Mouse (Mus musculus) myocyte (in vitro differentiated cells): ENCODE data around the gene Pate2. TPM values are rescaled to one million over a fixed set of nuclear protein-coding genes. Genes with fewer than 3 reads are reported as not detected.
A peak's percentile ranks its signal among the peaks of the same experiment; 100 is the strongest.

ENCODE experiments used
- H3K27me3 ChIP-seq: one replicate; pipeline ENCODE4 v1.6.1; 2011; ENCODE audit not compliant: control insufficient read depth, insufficient read depth, insufficient read length
- H3K36me3 ChIP-seq: one replicate; pipeline ENCODE4 v1.6.1; 2011; ENCODE audit not compliant: control insufficient read depth, insufficient read depth
- H3K4me2 ChIP-seq: one replicate; pipeline ENCODE4 v1.6.1; 2011; ENCODE audit warnings: low read depth, control low read depth
- H3K4me3 ChIP-seq: one replicate; pipeline ENCODE4 v1.5.1; 2011; ENCODE audit warnings: mild to moderate bottlenecking, control low read depth, moderate library complexity
- H3K79me2 ChIP-seq: one replicate; pipeline ENCODE4 v1.6.1; 2011; ENCODE audit not compliant: control insufficient read depth, insufficient read depth
- H3ac ChIP-seq: one replicate; pipeline ENCODE4 v1.6.1; 2011; ENCODE audit not compliant: control insufficient read depth, insufficient read length
- CEBPB ChIP-seq: IDR thresholded peaks from 2 replicates; pipeline ENCODE4 v1.6.1; 2011; ENCODE audit warnings: mild to moderate bottlenecking, moderate library complexity; ENCODE audit not compliant: poor library complexity, insufficient read depth, severe bottlenecking
- E2F4 ChIP-seq: IDR thresholded peaks from one replicate; pipeline ENCODE4 v1.6.1; 2011; ENCODE audit warnings: mild to moderate bottlenecking, control low read depth, moderate library complexity; ENCODE audit not compliant: insufficient read depth
- MAX ChIP-seq: IDR thresholded peaks from one replicate; pipeline ENCODE4 v1.6.1; 2011; ENCODE audit warnings: low read depth, mild to moderate bottlenecking, control low read depth
- MYOD1 ChIP-seq, 3 experiments: IDR thresholded peaks; one replicate each; pipeline ENCODE4 v1.6.1; 2011; ENCODE audit warnings: control low read depth in 2 of 3, low read depth in 2 of 3, mild to moderate bottlenecking in 2 of 3, moderate library complexity in 1 of 3; ENCODE audit not compliant: insufficient read length in 2 of 3, control insufficient read depth in 1 of 3
- MYOG ChIP-seq, 3 experiments: IDR thresholded peaks; one replicate each; pipeline ENCODE4 v1.6.1; 2011; ENCODE audit warnings: control low read depth in 2 of 3, low read depth in 2 of 3, mild to moderate bottlenecking in 2 of 3; ENCODE audit not compliant: insufficient read length in 2 of 3, control insufficient read depth in 1 of 3, insufficient read depth in 1 of 3
- POLR2A ChIP-seq: IDR thresholded peaks from one replicate; pipeline ENCODE4 v1.6.1; 2011; ENCODE audit warnings: low read depth, mild to moderate bottlenecking, control low read depth, moderate library complexity; ENCODE audit not compliant: insufficient read length
- POLR2AphosphoS2 ChIP-seq: IDR thresholded peaks from one replicate; pipeline ENCODE4 v1.6.1; 2011; ENCODE audit warnings: low read depth, control low read depth; ENCODE audit not compliant: insufficient read length
- REST ChIP-seq: IDR thresholded peaks from one replicate; pipeline ENCODE4 v1.6.1; 2011; ENCODE audit warnings: mild to moderate bottlenecking, control low read depth, moderate library complexity; ENCODE audit not compliant: insufficient read depth, insufficient read length
- SRF ChIP-seq: IDR thresholded peaks from one replicate; pipeline ENCODE4 v1.6.1; 2011; ENCODE audit warnings: low read depth; ENCODE audit not compliant: control insufficient read depth, insufficient read length
- TCF12 ChIP-seq: IDR thresholded peaks from one replicate; pipeline ENCODE4 v1.6.1; 2011; ENCODE audit warnings: mild to moderate bottlenecking, control low read depth; ENCODE audit not compliant: poor library complexity, insufficient read depth, severe bottlenecking
- TCF3 ChIP-seq: IDR thresholded peaks from one replicate; pipeline ENCODE4 v1.6.1; 2011; ENCODE audit warnings: low read depth, control low read depth; ENCODE audit not compliant: insufficient read length
- USF1 ChIP-seq: IDR thresholded peaks from one replicate; pipeline ENCODE4 v1.6.1; 2011; ENCODE audit warnings: low read depth, mild to moderate bottlenecking, control low read depth, moderate library complexity
- polyA plus RNA-seq: library from polyadenylated mRNA; unstranded; fragments of >200 nt; fragmentation: generic; extraction: Trizol; gene quantifications from one replicate; pipeline ENCODE4 v1.2.1, GENCODE M21; 2012; ENCODE audit warnings: missing spikeins

The Pate2 gene
- polyA plus RNA-seq, result 0.24 TPM

- Histone ChIP-seq H3K27me3 (no peaks in the 10 kb centered on the region), H3K36me3 (peaks cover 30% of the 10 kb centered on the region), H3K4me2 (peak within 1 kb of the TSS; percentile 84), H3K79me2 (peaks cover 43% of the 10 kb centered on the region), H3K4me3 (peak within 1 kb of the TSS; percentile 88), H3ac (peak within 1 kb of the TSS; percentile 59)
- TF ChIP-seq REST, result peak; percentile 32
- TF ChIP-seq MAX, result no peak
- no peak for TF ChIP-seq TCF3
- TF ChIP-seq MYOG (IDR thresholded peaks at IDR 0.05; ENCODE audit: control insufficient read depth in 1 of 3, insufficient read depth in 1 of 3, insufficient read length in 2 of 3, low read depth in 2 of 3), result peak in 1 of 3 experiments; percentile 22
- TF ChIP-seq MYOD1 (IDR thresholded peaks at IDR 0.05; ENCODE audit: control insufficient read depth in 1 of 3, insufficient read length in 2 of 3, low read depth in 2 of 3), result peak in 1 of 3 experiments; percentile 29
- TF ChIP-seq POLR2AphosphoS2, result peak; percentile 96
- no peak for TF ChIP-seq USF1
- TF ChIP-seq CEBPB, result 0 out of 2 replicates have a peak, but pooled peaks have one; percentile 20
- peak; percentile 61 for TF ChIP-seq SRF
- no peak for TF ChIP-seq TCF12
- peak; percentile 12 for TF ChIP-seq E2F4
- TF ChIP-seq POLR2A, result peak; percentile 88
These were observed at the start of gene Pate2, which contains the start of gene Hyls1 for GRCm38 (mm10) chr9:35569571-35570534. TSS of gene Pate2 (plus strand) at chr9:35570284. TSS of gene Hyls1 (minus strand) at chr9:35570398.

GRCm38 (mm10) chr9:35520631-35521348, 49.3 kb upstream of the Pate2 start:
- Histone ChIP-seq H3K79me2 (no peaks in the 10 kb centered on the region), H3ac (no peak overlapping the region), H3K27me3 (no peaks in the 10 kb centered on the region), H3K4me2 (no peak overlapping the region), H3K4me3 (no peak overlapping the region), H3K36me3 (no peaks in the 10 kb centered on the region)
- TF ChIP-seq POLR2A (no peak), MYOG (IDR thresholded peaks at IDR 0.05; ENCODE audit: control insufficient read depth in 1 of 3, insufficient read depth in 1 of 3, insufficient read length in 2 of 3, low read depth in 2 of 3) (no peak), USF1 (no peak), MYOD1 (IDR thresholded peaks at IDR 0.05; ENCODE audit: control insufficient read depth in 1 of 3, insufficient read length in 2 of 3, low read depth in 2 of 3) (no peak), MAX (no peak), TCF3 (no peak), CEBPB (no peak), TCF12 (no peak), E2F4 (no peak), SRF (no peak), POLR2AphosphoS2 (no peak), REST (no peak)

GRCm38 (mm10) chr9:35522241-35522640, 47.8 kb upstream of the Pate2 start:
- H3K4me2 ChIP-seq, result no peak overlapping the region
- no peaks in the 10 kb centered on the region for H3K36me3 ChIP-seq
- H3K4me3 ChIP-seq, result no peak overlapping the region
- no peaks in the 10 kb centered on the region for H3K27me3 ChIP-seq
- TF ChIP-seq POLR2A (no peak), TCF3 (no peak)
- no peak overlapping the region for H3ac ChIP-seq
- H3K79me2 ChIP-seq, result no peaks in the 10 kb centered on the region

- H3K36me3 ChIP-seq, result no peaks in the 10 kb centered on the region
- no peak overlapping the region for H3K4me2 ChIP-seq
- no peak overlapping the region for H3K4me3 ChIP-seq
- TF ChIP-seq POLR2AphosphoS2, result no peak
- no peak for TF ChIP-seq MAX
- TF ChIP-seq CEBPB, result no peak
- no peak for TF ChIP-seq TCF12
- TF ChIP-seq E2F4, result no peak
- no peak for TF ChIP-seq POLR2A
- TF ChIP-seq MYOG (IDR thresholded peaks at IDR 0.05; ENCODE audit: control insufficient read depth in 1 of 3, insufficient read depth in 1 of 3, insufficient read length in 2 of 3, low read depth in 2 of 3), result no peak
- TF ChIP-seq MYOD1 (IDR thresholded peaks at IDR 0.05; ENCODE audit: control insufficient read depth in 1 of 3, insufficient read length in 2 of 3, low read depth in 2 of 3), result no peak
- no peak for TF ChIP-seq REST
- TF ChIP-seq SRF, result no peak
- no peak for TF ChIP-seq USF1
- H3K27me3 ChIP-seq, result no peaks in the 10 kb centered on the region
- H3K79me2 ChIP-seq, result no peaks in the 10 kb centered on the region
- no peak overlapping the region for H3ac ChIP-seq
These were observed 47.1 kb upstream of the Pate2 start for GRCm38 (mm10) chr9:35522821-35523515.
